Mouse (Mus musculus) hindbrain, embryonic 16.5 days (tissue): ENCODE data around the gene Mrgpre. TPM values are rescaled to one million over a fixed set of nuclear protein-coding genes. Genes with fewer than 3 reads are reported as not detected.

Experiments used
- ATAC-seq: fragments of 200-750 bp; cut with Nextera tagmentation; 2 replicates; pipeline ENCODE4 v1.8.0; 2017; ENCODE audit warnings: moderate TSS enrichment, moderate library complexity
- H3K27ac ChIP-seq: fragments of 300-500 bp; sonication (generic); 2 replicates; pipeline ENCODE4 v1.5.1; 2014; ENCODE audit warnings: low read depth, mild to moderate bottlenecking, control low read depth, low read length, moderate library complexity
- H3K27me3 ChIP-seq: fragments of 300-500 bp; sonication (generic); replicated peaks from 2 replicates; pipeline ENCODE4 v1.6.1; 2014; ENCODE audit warnings: low read length; ENCODE audit not compliant: control insufficient read depth, insufficient read depth
- H3K36me3 ChIP-seq: fragments of 300-500 bp; sonication (generic); 2 replicates; pipeline ENCODE4 v1.6.1; 2014; ENCODE audit warnings: mild to moderate bottlenecking, low read length, moderate library complexity, mixed read lengths; ENCODE audit not compliant: control insufficient read depth, insufficient read depth
- H3K4me1 ChIP-seq: fragments of 300-500 bp; sonication (generic); 2 replicates; pipeline ENCODE4 v1.6.1; 2014; ENCODE audit warnings: low read depth, low read length; ENCODE audit not compliant: control insufficient read depth, insufficient read depth
- H3K4me2 ChIP-seq: fragments of 300-500 bp; sonication (generic); 2 replicates; pipeline ENCODE4 v1.6.1; 2014; ENCODE audit warnings: mild to moderate bottlenecking, low read length, control low read depth, moderate library complexity
- H3K4me3 ChIP-seq: fragments of 300-500 bp; sonication (generic); 2 replicates; pipeline ENCODE4 v1.5.1; 2014; ENCODE audit warnings: mild to moderate bottlenecking, low read length, control low read depth, moderate library complexity
- H3K9ac ChIP-seq: fragments of 300-500 bp; sonication (generic); 2 replicates; pipeline ENCODE4 v1.6.1; 2014; ENCODE audit warnings: low read depth, mild to moderate bottlenecking, control low read depth, low read length, moderate library complexity
- H3K9me3 ChIP-seq: fragments of 300-500 bp; sonication (generic); 2 replicates; pipeline ENCODE4 v1.6.1; 2014; ENCODE audit warnings: mild to moderate bottlenecking, low read length, moderate library complexity; ENCODE audit not compliant: control insufficient read depth
- WGBS: fragments of 180-500 bp; shearing (Covaris S2); extraction: QIAGEN DNeasy Blood & Tissue Kit; methylation state at CpG from one replicate; pipeline ENCODE4 v1.1.7; 2014; 5-methylcytosine and 5-hydroxymethylcytosine counted together
- polyA plus RNA-seq: library from polyadenylated mRNA; unstranded; fragments of >200 nt; fragmentation: Nextera tagmentation; extraction: Ambion mirVana; gene quantifications from 2 replicates; pipeline ENCODE4 v1.2.1, GENCODE M21; 2015

The Mrgpre gene
- polyA plus RNA-seq, 1 experiment from 2014 or later: 10.8 TPM

GRCm38 (mm10) chr7:143792336-143792985, 8.2 kb upstream of the Mrgpre start:
- Histone ChIP-seq H3K4me3 (no peak overlapping the region), H3K4me2 (no peak overlapping the region), H3K9me3 (no peaks in the 10 kb centered on the region), H3K9ac (no peak overlapping the region), H3K36me3 (0 out of 2 replicates have a peak, but pooled peaks cover 3% of the 10 kb centered on the region), H3K4me1 (no peaks in the 10 kb centered on the region), H3K27me3 (no peaks in the 10 kb centered on the region), H3K27ac (no peak overlapping the region)
- ATAC-seq: no peak
- 84% methylated on average over 6 of the region's 6 CpGs for WGBS

GRCm38 (mm10) chr7:143783378-143783995, 813 bp downstream of the Mrgpre start:
- 15% methylated on average over 5 of the region's 6 CpGs for WGBS
- Histone ChIP-seq H3K4me3 (peak overlapping the region; percentile 58), H3K9ac (peak overlapping the region; percentile 73), H3K4me2 (peak overlapping the region; percentile 66), H3K36me3 (peaks cover 2% of the 10 kb centered on the region), H3K9me3 (no peaks in the 10 kb centered on the region), H3K27me3 (no peaks in the 10 kb centered on the region), H3K4me1 (peaks cover 15% of the 10 kb centered on the region), H3K27ac (peak overlapping the region; percentile 81)
- peak; percentile 73 for ATAC-seq

GRCm38 (mm10) chr7:143777375-143777774, 6.9 kb downstream of the Mrgpre start:
- no peak overlapping the region for H3K27ac ChIP-seq
- no peak overlapping the region for H3K4me3 ChIP-seq
- H3K9me3 ChIP-seq: no peaks in the 10 kb centered on the region
- no peaks in the 10 kb centered on the region for H3K27me3 ChIP-seq
- 61% methylated on average over 2 of the region's 2 CpGs for WGBS
- no peak for ATAC-seq
- no peak overlapping the region for H3K4me2 ChIP-seq
- no peaks in the 10 kb centered on the region for H3K4me1 ChIP-seq
- H3K36me3 ChIP-seq: peaks cover 2% of the 10 kb centered on the region
- no peak overlapping the region for H3K9ac ChIP-seq

- H3K4me1 ChIP-seq: no peaks in the 10 kb centered on the region
- 27% methylated on average over 3 of the region's 3 CpGs for WGBS
Measured at GRCm38 (mm10) chr7:143776137-143776536, 8.2 kb downstream of the Mrgpre start.

GRCm38 (mm10) chr7:143769461-143769860, 14.8 kb downstream of the Mrgpre start:
- H3K27me3 ChIP-seq: 0 out of 2 replicates have a peak, but pooled peaks cover 6% of the 10 kb centered on the region
- 74% methylated on average over 1 of the region's 1 CpGs for WGBS
- H3K9me3 ChIP-seq: no peaks in the 10 kb centered on the region
- no peak overlapping the region for H3K9ac ChIP-seq
- H3K4me2 ChIP-seq: no peak overlapping the region
- no peak overlapping the region for H3K27ac ChIP-seq
- no peak for ATAC-seq
- H3K36me3 ChIP-seq: no peaks in the 10 kb centered on the region
- H3K4me1 ChIP-seq: no peaks in the 10 kb centered on the region
- no peak overlapping the region for H3K4me3 ChIP-seq

More at GRCm38 (mm10) chr7:143776137-143776536, 8.2 kb downstream of the Mrgpre start:
- Histone ChIP-seq H3K27me3 (no peaks in the 10 kb centered on the region), H3K9ac (no peak overlapping the region), H3K9me3 (no peaks in the 10 kb centered on the region), H3K4me2 (no peak overlapping the region), H3K27ac (no peak overlapping the region), H3K36me3 (peaks cover 1% of the 10 kb centered on the region), H3K4me3 (no peak overlapping the region)
- no peak for ATAC-seq

DNA sequence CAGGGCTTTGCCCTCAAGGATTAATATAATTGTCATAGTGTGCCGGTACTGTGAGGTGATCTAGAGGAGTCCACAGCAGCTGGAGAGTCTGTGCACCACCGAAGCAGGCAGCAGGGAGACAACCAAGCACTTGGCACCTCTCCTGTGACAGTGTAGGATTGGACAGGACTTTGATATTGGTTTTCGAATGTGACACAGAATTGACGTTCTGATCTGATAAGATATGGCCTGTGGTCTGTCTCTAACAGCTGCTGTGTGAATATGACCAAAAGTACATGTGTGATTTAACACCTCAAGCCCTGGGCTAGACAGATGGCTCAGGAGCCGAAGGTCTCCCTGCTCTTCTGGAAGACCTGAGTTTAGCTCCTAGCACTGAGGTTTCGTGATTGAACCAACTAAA, 16.0 kb downstream of the Mrgpre start:
- 78% methylated on average over 6 of the region's 6 CpGs for WGBS
- Histone ChIP-seq H3K36me3 (no peaks in the 10 kb centered on the region), H3K9ac (no peak overlapping the region), H3K4me2 (no peak overlapping the region), H3K27me3 (peaks cover 8% of the 10 kb centered on the region; the same call in 1 of the 2 replicates), H3K9me3 (no peaks in the 10 kb centered on the region), H3K4me1 (no peaks in the 10 kb centered on the region), H3K4me3 (no peak overlapping the region), H3K27ac (no peak overlapping the region)
- no peak for ATAC-seq

DNA sequence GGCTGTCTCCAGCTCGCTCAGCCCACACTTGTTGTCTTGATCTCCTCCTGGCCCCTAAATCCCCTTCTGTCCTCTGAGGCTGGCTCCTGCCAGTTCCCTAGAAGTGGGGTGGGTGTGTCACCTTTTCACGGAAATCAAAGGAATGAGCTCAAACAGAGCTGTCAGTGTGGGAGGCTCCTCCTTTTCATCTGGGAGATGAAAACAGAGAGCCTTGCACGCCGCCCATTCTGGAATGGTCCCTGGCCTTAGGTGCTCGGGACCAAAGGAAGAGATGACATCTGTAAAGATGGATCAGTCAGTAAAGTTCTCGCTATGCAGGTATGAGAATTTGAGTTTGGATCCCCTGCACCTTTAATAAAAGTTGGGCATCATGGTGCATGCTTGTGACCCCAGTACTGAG, 17.4 kb downstream of the Mrgpre start, which contains the start of gene Mrgprg:
Gene Mrgprg, minus strand, starts transcription at position 101 of the 400 bp plus-strand sequence.
- no peak within 1 kb of the TSS for H3K4me3 ChIP-seq
- no peak within 1 kb of the TSS for H3K4me2 ChIP-seq
- H3K4me1 ChIP-seq: no peaks in the 10 kb centered on the region
- no peak within 1 kb of the TSS for H3K27ac ChIP-seq
- no peaks in the 10 kb centered on the region for H3K36me3 ChIP-seq
- no peak within 1 kb of the TSS for H3K9ac ChIP-seq
- 52% methylated on average over 6 of the region's 6 CpGs for WGBS
- H3K27me3 ChIP-seq: peaks cover 8% of the 10 kb centered on the region; the same call in 1 of the 2 replicates
- no peak for ATAC-seq
- H3K9me3 ChIP-seq: no peaks in the 10 kb centered on the region

- H3K9me3 ChIP-seq: no peaks in the 10 kb centered on the region
- H3K4me1 ChIP-seq: no peaks in the 10 kb centered on the region
- no peak for ATAC-seq
- 74% methylated on average over 19 of the region's 19 CpGs for WGBS
- peaks cover 8% of the 10 kb centered on the region; the same call in 1 of the 2 replicates for H3K27me3 ChIP-seq
- no peak overlapping the region for H3K9ac ChIP-seq
- no peak overlapping the region for H3K4me2 ChIP-seq
- H3K27ac ChIP-seq: no peak overlapping the region
- H3K4me3 ChIP-seq: no peak overlapping the region
- no peaks in the 10 kb centered on the region for H3K36me3 ChIP-seq
Measured at GRCm38 (mm10) chr7:143764876-143765530, 19.3 kb downstream of the Mrgpre start.

DNA sequence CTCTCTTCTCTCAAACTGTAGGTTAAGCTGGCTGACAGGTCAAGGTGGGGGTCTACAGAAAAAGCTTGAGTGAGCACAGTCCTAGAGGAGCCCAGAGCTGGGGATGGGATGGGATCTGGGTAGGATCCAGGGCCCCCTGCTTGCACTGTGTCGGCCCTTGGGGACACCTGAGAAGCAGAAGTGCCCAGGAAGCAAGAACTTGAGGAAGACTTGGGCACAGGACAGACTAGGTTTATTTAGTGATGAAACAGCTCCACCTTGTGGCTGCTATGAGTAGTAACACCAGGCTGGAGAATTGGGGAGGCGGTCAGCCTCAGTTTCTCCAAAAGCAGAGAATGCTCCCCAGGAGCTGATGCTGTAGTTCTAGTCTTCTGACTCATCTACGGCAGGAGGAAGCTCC, 20.5 kb downstream of the Mrgpre start:
- no peak overlapping the region for H3K4me3 ChIP-seq
- WGBS: 11% methylated on average over 3 of the region's 3 CpGs

More for the DNA sequence above, 20.5 kb downstream of the Mrgpre start:
- Histone ChIP-seq H3K9ac (no peak overlapping the region), H3K9me3 (no peaks in the 10 kb centered on the region), H3K27ac (no peak overlapping the region), H3K36me3 (no peaks in the 10 kb centered on the region), H3K4me2 (no peak overlapping the region), H3K4me1 (no peaks in the 10 kb centered on the region), H3K27me3 (peaks cover 8% of the 10 kb centered on the region; the same call in 1 of the 2 replicates)
- ATAC-seq: peak; percentile 30; the same call in 1 of the 2 replicates
